Mouse (Mus musculus) CH12F3 (cell line): Measurements from ENCODE around the gene Ergic3.

Experiments used
- in situ Hi-C: fragments of 300-500 bp; cut with MboI; formaldehyde crosslinking; loops from 2 replicates; pipeline ENCODE4 v1.14.3; 2020; ENCODE audit warnings: low sequenced_read_pairs

The Ergic3 gene

GRCm38 (mm10) chr2:156065099-156066041, 57.5 kb downstream of the Ergic3 start, which contains the start of gene Spag4:
Spag4 (plus strand) TSS chr2:156065175.
- in situ Hi-C loops: no loop called here

DNA sequence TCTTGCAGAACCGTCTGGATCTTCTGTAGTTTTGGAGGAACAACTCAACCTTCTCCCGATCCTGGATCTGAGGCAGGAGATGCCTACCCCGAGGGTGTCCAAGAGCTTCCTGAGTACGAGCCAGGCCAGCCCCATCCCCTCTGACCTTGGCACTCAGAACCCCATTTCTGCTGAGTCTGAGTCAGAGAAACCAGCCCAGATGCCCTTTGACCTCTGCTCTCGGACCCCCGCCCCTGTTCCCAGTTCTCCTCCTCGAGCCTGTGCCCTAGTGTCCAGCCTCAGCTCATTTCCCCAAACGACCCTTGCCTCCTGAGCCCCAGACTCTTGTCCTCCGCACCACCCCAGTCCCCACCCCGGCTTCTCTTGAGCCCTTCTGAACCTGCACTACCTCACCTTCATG, 58.3 kb downstream of the Ergic3 start:
- in situ Hi-C loops: no loop called here
